Mouse (Mus musculus) mature B cell (primary cell): ENCODE results near the gene Slc35e4.
"Not testable (repeated sequence)": the region's sequence is repeated elsewhere in the genome, so short reads cannot be mapped to it uniquely, and the experiment has no call there.

Experiments used
- in situ Hi-C: fragments of 300-500 bp; cut with MboI; formaldehyde crosslinking; loops from 2 replicates; pipeline ENCODE4 v1.14.3; 2019

The Slc35e4 gene

GRCm38 (mm10) chr11:3914109-3914840 lies at the start of gene Slc35e4:
TSS of gene Slc35e4 (minus strand) at chr11:3914664.
- in situ Hi-C loops: no loop called here

GRCm38 (mm10) chr11:3963610-3964415 lies 49.3 kb upstream of the Slc35e4 start, which contains the start of gene Pes1:
TSS of gene Pes1 (plus strand) at chr11:3963975.
- in situ Hi-C loops: no loop called here

GRCm38 (mm10) chr11:3963155-3963554 lies 48.7 kb upstream of the Slc35e4 start:
- in situ Hi-C loops: no loop called here

- in situ Hi-C loops: no loop called here
These were observed 47.3 kb upstream of the Slc35e4 start for GRCm38 (mm10) chr11:3961761-3962160.

- in situ Hi-C loops: no loop called here
These were observed 46.4 kb upstream of the Slc35e4 start for GRCm38 (mm10) chr11:3960901-3961300.

GRCm38 (mm10) chr11:3955371-3955770 lies 40.9 kb upstream of the Slc35e4 start:
- in situ Hi-C loops: not testable (repeated sequence)

GRCm38 (mm10) chr11:3954876-3955275 lies 40.4 kb upstream of the Slc35e4 start:
- in situ Hi-C loops: not testable (repeated sequence)

GRCm38 (mm10) chr11:3946386-3946785 lies 31.9 kb upstream of the Slc35e4 start:
- in situ Hi-C loops: no loop called here

- in situ Hi-C loops: no loop called here
These were observed 26.9 kb upstream of the Slc35e4 start for GRCm38 (mm10) chr11:3941371-3941770.

GRCm38 (mm10) chr11:3937321-3937874 lies 22.9 kb upstream of the Slc35e4 start:
- in situ Hi-C loops: no loop called here

- in situ Hi-C loops: no loop called here
These were observed 21.9 kb upstream of the Slc35e4 start for GRCm38 (mm10) chr11:3936318-3936717.

- in situ Hi-C loops: no loop called here
These were observed 20.7 kb upstream of the Slc35e4 start for GRCm38 (mm10) chr11:3935135-3935534.

GRCm38 (mm10) chr11:3933756-3934285 lies 19.4 kb upstream of the Slc35e4 start:
- in situ Hi-C loops: no loop called here

- in situ Hi-C loops: no loop called here
These were observed 17.2 kb upstream of the Slc35e4 start, which contains the start of gene Tcn2 for GRCm38 (mm10) chr11:3931511-3932211. TSS of gene Tcn2 (minus strand) at chr11:3932159.

- in situ Hi-C loops: no loop called here
These were observed 16.5 kb upstream of the Slc35e4 start for GRCm38 (mm10) chr11:3930931-3931330.

- in situ Hi-C loops: no loop called here
These were observed 15.6 kb upstream of the Slc35e4 start for GRCm38 (mm10) chr11:3930019-3930418.

GRCm38 (mm10) chr11:3925916-3926315 lies 11.5 kb upstream of the Slc35e4 start:
- in situ Hi-C loops: no loop called here

- in situ Hi-C loops: no loop called here
These were observed 8.3 kb upstream of the Slc35e4 start for GRCm38 (mm10) chr11:3922731-3923130.

- in situ Hi-C loops: no loop called here
These were observed 7.7 kb upstream of the Slc35e4 start for GRCm38 (mm10) chr11:3922115-3922514.

- in situ Hi-C loops: no loop called here
These were observed 6.9 kb upstream of the Slc35e4 start for GRCm38 (mm10) chr11:3921281-3921850.

- in situ Hi-C loops: no loop called here
These were observed 6.0 kb upstream of the Slc35e4 start for GRCm38 (mm10) chr11:3920476-3920875.
